Mouse (Mus musculus): ENCODE results near the gene Sdha. TPM values are rescaled to one million over a fixed set of nuclear protein-coding genes. Genes with fewer than 3 reads are reported as not detected.

The Sdha gene
- total RNA-seq, 1 experiment from 2014 or later, result 906 TPM

DNA sequence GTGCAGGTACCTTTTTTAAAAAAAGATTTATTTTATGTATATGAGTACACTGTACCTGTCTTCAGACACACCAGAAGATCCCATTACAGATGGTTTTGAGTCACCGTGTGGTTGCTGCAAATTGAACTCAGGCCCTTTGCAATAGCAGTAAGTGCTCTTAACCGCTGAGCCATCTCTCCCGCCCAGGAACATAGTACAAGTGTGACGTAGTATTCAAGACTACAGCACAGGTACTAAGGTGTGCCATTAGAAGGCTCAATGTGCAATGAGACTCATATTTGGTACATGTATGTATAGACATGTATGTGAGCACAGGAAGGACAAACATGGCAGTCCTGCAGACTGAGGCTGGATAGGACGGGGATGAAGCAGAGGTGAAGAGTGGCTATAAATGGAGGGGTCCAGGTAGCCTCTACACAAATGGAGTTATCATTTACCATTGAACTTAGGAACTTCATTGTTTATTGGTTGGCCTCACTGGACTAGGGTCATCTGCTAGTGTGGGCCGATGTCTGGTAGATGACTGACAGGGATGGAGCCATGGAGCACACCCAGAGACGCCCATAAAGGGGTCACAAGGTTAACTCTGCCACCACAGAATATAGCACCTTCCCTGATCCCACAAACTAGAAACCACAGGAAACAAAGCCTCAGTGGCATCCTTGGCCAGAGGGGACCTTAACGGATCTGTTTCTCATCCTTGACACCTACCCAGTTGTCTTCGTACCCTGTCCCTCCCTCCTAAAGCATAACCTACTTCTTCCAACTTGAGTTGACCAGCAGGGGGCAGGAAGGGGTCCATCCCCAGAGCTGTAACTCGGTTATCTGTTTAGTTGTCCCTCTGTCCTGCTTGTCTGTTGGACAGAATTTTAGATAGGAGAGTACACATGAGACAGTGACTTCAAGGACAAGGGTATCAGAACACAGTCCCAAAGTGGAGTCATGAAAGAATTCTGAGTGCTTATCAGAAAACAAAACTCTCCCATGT, 47.7 kb downstream of the Sdha start:
- DNase-seq, result peak; percentile 10

DNA sequence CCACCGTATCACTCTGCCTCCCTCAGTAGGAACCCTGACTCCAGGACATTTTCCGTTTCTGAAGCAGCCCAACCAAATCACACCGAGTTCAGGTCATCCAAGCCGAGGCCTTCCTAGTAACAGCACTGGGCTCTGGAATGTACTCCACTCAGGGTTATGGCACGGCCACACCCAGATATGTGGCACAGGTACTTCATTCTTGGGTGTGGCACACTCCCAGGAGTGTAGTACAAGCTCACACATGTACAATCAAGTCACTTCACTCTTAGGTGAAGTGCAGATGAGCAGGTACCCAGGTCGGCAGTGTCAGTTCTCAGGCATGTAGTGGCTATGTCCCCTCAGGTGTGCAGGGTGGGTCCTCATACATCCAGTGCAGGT, 48.5 kb downstream of the Sdha start:
- DNase-seq, result no peak

DNA sequence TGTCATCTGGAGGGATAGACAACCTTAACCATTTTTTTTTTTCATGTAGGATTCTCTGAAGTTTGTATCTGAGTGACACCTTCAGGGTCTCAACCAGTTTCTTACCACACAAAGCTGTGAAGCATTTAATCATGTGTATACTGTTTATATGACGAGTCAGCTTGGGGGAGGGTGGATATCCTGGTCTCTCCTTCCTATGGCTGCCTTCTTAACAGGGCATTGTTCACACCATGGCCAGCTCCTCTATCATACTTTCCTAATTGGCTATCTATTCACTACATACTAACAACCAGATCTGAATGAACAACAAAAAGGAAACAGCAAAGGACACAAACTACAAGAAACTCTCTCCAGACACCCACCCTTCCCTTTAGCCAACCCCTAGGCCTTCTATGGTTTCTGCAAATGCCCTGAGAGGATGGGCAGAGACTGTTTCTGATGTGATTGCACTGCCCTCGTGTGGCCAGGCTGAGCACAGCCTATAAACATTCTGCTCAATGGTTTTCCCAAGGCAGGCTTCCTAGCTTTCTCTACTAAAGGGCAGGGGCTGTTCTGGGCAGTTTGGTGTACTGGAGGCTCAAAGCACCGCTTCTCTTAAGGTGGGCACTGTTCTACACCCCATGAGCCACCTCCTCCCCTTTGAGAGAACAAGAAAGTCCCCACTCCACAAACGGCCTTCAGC, 49.0 kb downstream of the Sdha start:
- DNase-seq, result peak; percentile 83

DNA sequence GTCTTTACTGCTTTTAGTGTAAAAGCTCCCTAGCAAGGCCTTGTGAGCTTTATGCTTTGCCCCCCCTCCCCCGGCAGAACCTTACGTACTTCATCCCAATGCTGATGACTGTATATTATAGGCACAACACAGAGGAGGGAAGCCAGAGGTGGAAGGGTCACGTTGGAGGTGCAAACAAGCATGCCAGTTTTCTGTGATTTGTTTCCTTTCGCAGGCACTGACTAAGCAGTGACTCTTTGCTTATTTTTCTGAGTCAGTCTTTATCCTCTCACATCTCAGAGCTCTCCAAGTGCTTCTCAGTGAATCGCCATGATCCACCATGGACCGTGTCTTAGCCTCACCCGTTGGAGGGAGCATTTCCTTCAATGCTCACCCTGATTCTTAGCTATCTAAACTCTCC, 53.7 kb downstream of the Sdha start:
- DNase-seq, result no peak

DNA sequence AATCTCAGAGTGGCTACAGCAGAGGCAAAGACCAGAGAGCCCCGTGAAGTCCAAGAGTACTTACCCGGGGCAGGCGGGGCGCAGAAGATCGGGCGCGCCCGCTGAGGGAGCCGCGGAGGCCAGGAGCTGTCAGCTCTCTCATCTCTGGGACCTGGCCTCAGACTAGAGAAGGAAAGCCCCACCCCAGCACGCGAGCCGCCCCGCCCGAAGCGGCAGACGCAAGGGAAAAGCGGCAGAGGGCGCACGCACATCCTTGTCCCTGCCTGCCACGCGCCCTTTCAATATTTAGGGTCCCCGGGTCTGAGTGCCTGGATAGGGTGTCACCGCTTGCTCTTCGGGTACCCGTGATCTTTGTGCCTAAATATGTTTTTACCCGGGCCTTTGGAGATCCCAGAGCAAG, 57.9 kb downstream of the Sdha start, which contains the start of gene Ahrr:
Gene Ahrr (minus strand): TSS at position 165 of the 400 bp plus-strand sequence.
- peak; percentile 78 for DNase-seq

DNA sequence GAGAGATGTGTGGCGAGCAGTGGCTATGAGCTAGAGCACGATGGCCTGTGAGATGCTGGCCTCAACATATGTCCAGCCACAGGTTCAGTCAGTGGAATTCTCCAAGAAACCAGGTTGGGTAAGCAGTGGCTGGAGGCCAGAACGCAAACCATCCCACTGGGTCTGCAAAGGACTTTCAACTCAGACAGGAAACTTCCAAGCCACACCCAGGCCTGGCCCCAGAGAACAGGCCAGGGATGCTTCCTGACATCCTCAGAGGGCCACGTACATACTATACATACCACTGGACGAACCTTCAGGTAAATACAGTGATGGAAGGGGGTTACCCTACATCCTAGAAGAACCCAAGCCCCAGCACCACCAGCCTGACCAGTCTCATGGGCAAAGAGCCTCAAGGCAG, 60.4 kb downstream of the Sdha start:
- no peak for DNase-seq

DNA sequence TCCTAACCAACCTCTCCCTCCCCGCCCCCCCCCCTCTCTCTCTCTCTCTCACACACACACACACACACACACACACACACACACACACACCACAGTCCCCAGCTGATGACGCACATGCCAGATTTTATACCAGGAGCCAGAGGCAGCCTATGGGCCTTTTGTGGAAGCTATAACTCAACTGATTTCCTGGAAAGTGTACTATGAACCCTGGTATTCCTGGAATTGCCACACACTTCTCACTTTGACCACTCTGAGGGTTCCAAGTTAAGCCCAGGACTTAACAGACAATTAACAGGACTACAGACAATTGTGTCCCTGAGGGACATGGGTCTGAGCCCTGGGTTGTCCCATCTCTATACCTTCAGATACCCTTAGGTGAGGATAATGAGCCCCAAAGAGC, 67.8 kb downstream of the Sdha start:
- no peak for DNase-seq

DNA sequence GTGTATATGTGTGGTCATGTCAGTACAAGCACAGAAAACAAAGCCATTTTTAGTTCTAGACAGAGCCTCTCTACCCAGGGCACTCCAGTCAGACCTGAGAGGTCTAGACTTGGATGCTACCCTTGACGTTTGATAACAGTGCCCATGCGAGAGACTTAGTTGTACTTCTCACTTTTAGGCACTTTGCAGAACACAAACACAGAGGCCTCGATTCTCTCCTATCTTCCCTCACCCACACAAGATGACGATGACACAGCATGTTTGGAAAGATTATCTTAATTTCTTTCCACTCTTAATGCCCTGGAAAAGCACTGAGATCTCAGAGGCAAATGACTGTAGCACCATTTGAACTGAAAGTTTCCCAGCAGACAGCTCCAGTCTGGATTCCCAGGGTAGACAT, 74.4 kb downstream of the Sdha start:
- DNase-seq, result no peak

Other genes with a start within 250 kb of the Sdha start
- 0.37 TPM in 1 of 2 replicates, not detected in the other for gene Slc9a3, start 228.8 kb downstream of the Sdha start, total RNA-seq (2021)
- gene Exoc3, start 141.5 kb downstream of the Sdha start, total RNA-seq (2021), result 50.4 and 51.5 TPM in 2 replicates
- gene Ahrr, start 57.9 kb downstream of the Sdha start, total RNA-seq (2021), result 0.70 and 1.2 TPM in 2 replicates
- 127 and 129 TPM in 2 replicates for gene Pdcd6, start 32.7 kb downstream of the Sdha start, total RNA-seq (2021)
- 51.2 and 51.6 TPM in 2 replicates for gene Ccdc127, start within 50 bp of the Sdha start, total RNA-seq (2021)
- 0.15 and 0.19 TPM in 2 replicates for gene Lrrc14b, start 13.7 kb upstream of the Sdha start, total RNA-seq (2021)
- 3.4 and 3.7 TPM in 2 replicates for gene Zfp72, start 40.6 kb upstream of the Sdha start, total RNA-seq (2021)
- gene Ftl1-ps1, start 49.4 kb upstream of the Sdha start, total RNA-seq (2021), result 587 and 595 TPM in 2 replicates
- gene Zfp825, start 143.7 kb upstream of the Sdha start, total RNA-seq (2021), result 8.6 and 11.6 TPM in 2 replicates

Measured in adrenal gland, postnatal 14 days (tissue).